Mouse (Mus musculus): ENCODE measurements at regions not wholly inside any gene's neighbourhood (a gene's known extent, or its start where the extent isn't known, plus 50 kb on each side); places are given as distances from the start of the nearest gene placed in this dataset.

- peak; percentile 86 for DNase-seq (ENCODE audit: low spot score)
Measured at GRCm38 (mm10) chr13:92986719-92987553, 142.4 kb downstream of the Mtx3 start.

GRCm38 (mm10) chr13:92987691-92988090 is 143.1 kb downstream of the Mtx3 start:
- no peak for DNase-seq (ENCODE audit: low spot score)

- no peak for DNase-seq (ENCODE audit: low spot score)
Measured at GRCm38 (mm10) chr13:92988600-92988999, 144.0 kb downstream of the Mtx3 start.

- no peak for DNase-seq (ENCODE audit: low spot score)
Measured at GRCm38 (mm10) chr13:92990316-92991206, 146.0 kb downstream of the Mtx3 start.

Data from testis, postnatal 10 days (tissue).